Mouse (Mus musculus) right cerebral cortex, postnatal 14 days (tissue): ENCODE measurements around the gene Tars2.
"Not testable (repeated sequence)": the region's sequence is repeated elsewhere in the genome, so short reads cannot be mapped to it uniquely, and the experiment has no call there.

Experiments
- DNase-seq: peaks from one replicate; pipeline ENCODE4 v3.0.0; 2022

Tars2 gene

GRCm38 (mm10) chr3:95760106-95760505 is at the start of gene Tars2:
Tars2 (minus strand) TSS chr3:95760206.
- DNase-seq: no peak

DNA sequence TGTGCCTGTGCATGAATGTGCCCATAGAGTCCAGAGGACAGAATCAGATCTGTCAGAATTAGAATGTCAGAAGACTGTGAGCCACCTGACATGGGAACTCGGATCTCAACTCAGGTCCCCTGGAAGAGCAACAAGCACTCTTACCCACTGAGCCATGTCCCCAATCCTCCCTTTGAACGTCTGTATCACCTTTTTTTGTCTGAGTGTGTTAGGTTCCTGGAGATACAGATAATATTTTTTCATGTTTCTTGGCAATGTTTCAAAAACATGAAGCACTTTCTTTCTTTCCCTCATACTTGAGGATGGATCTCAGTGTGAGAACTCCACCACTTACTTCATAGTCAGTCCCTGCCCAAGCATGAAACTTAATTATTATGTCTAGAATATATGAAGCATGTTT is 48.4 kb upstream of the Tars2 start:
- no peak for DNase-seq

DNA sequence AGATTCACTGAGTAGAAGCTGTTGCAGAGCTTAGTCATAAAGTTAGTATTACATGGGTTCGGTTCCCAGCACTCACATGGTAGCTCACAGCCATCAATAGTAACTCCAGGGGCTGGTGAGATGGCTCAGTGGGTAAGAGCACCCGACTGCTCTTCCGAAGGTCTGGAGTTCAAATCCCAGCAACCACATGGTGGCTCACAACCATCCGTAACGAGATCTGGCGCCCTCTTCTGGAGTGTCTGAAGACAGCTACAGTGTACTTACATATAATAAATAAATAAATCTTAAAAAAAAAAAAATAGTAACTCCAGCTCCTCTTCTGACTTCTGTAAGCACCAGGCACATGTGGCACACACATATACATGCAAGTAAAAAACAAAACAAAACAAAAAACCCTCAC is 47.6 kb upstream of the Tars2 start:
- not testable (repeated sequence) for DNase-seq

- DNase-seq: no peak
Observed at GRCm38 (mm10) chr3:95806677-95807076, 46.7 kb upstream of the Tars2 start.

DNA sequence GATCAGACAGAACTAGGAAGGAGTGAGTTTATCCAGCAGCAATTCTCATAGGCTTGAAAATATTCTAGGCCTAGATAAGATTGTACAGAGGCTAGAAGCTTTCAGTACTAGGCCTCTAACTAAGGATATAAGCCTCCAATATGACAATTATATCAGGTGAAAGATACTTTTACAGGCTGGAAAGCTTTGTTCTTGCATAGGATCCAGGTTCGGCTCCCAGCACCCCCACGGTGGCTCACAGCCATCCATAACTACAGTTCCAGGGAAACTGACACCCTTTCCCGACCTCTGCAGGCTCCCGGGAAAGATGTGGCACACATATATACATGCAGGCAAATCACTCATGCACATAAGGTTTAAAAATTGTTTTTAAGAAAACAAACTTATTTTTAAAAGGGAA is 43.8 kb upstream of the Tars2 start:
- DNase-seq: no peak

- DNase-seq: no peak
Observed at GRCm38 (mm10) chr3:95798756-95799155, 38.8 kb upstream of the Tars2 start.

DNA sequence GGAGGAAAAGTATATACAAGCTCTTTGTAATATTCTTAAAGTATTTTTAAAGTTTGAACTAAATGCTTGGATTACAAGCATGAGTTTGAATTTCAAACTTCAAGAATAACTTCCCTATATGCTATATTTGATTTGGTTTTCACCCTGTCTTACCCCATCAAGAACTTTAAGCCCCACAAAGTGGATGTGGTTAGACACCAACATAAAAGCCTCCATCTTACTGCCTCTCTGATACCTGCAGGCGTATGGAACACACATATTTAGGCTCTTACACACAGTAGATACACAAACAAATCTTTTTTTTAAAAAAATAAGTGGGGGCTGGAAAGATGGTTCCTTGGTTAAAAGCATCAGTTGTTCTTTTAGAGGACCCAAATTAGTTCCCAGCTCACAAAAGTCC is 34.3 kb upstream of the Tars2 start:
- DNase-seq: no peak

- DNase-seq: no peak
Observed at GRCm38 (mm10) chr3:95793662-95794061, 33.7 kb upstream of the Tars2 start.

GRCm38 (mm10) chr3:95785501-95785900 is 25.5 kb upstream of the Tars2 start:
- no peak for DNase-seq

DNA sequence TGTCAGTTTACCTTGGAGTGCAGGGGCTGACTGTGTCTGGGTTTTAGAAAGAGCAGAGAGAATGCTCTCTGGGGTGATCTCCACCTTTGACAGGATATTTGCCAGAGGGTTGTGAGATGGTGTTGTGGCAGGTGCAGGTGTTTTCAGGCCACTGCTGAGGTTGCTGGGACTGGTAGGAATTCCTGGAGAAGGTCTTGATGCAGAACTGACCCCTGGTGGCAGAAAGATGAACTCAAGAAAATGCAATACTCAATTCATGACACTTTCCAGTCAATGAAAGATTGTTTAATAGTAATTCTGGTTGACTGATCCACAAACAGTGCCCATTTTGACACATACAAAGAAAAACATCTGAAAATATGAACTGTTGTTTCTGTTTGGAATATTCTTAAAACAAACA is 12.0 kb upstream of the Tars2 start:
- DNase-seq: no peak

- DNase-seq: no peak
Observed at GRCm38 (mm10) chr3:95765534-95765933, 5.5 kb upstream of the Tars2 start.

DNA sequence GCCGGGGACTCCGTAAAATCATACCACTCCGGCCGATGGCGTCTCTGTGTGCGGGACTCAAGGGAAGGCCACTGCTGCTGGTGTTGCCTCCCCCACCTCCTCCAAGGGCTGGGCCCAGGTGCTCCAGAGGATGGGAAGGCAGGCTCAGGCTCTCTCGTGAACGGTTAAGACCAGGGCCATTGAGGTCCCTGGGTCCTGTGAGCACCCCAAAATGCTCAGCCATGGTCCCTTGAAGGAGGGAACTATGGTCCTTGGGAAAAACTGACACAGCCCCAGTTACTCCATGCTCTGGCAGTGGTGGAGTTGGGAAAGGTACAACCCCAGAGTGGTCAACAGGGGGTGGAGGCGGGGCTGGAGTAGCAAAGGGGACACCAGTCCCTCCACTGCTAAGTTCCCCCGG is 3.8 kb upstream of the Tars2 start:
- no peak for DNase-seq

DNA sequence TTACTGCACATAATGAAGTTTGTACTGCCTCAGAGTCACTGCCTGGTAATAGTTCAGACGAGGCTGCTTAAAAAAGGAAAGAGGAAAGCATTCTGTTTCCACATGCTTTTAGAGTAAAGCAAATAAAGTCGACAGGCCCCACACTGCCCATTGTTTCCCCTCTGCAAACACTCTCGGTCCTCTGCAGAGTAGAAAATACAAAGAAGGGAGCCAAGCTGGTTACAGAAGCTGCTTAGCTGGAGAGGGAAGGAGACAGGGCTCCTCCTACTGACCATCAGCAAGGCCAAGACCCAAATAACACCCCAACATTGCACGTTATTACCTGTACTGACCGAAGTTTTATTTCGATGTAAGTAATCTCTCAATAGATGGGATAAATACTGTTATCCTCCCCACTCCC is 3.0 kb upstream of the Tars2 start:
- DNase-seq: no peak

GRCm38 (mm10) chr3:95761771-95762170 is 1.8 kb upstream of the Tars2 start:
- no peak for DNase-seq

DNA sequence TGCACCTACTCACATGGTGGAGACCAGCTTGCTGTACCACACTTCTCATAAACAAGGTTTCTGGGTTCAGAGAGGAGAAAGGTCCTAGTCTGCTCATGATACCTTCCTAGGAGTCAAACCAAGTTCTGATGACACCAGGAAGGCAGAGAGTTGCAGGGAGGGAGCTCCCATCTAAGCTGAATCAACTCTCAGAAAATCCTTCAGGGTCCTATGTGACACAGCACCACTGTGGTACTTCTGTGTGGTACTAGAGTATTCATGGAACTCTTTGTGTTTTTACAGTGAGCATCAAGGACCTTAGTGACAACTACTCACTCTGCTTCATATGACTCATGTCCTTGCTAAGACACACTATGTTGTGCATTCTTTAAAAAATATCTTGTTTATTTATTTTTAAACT is 650 bp upstream of the Tars2 start:
- DNase-seq: no peak

DNA sequence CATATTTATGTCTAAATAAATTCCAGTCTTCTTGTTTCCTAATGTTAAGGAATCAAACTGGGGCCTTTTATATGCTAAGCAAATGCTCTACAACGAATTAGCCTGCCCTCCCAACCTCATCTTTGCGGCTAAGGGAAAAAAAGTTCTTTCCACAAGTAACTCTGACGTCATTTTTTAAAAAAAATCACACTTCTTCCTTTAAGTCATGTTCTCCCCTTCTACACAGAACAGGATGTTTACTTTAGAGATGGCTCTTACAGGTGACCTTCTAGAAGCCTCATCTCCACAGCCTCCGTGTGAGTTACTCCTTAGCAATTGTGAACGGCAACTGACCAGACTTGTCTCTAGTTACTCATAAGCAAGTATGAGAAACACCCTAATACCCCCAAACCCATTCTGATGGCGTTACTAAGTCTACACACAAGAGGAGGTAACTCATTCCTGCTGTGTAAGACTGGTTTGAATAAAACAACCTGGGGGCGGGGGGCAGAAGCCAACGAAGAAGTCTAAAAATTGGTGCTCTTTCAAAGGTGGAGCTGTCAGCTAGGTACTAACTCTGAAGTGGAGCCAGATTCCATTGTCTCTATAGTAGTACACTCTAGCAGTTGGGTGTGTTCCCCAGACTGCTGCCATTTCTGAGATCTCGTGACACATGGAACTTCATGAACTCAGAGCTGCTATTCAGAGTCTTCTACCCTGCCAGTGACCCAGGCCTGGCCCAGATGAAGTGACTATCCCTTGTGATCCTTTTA is 1.4 kb downstream of the Tars2 start:
- no peak for DNase-seq

- DNase-seq: no peak
Observed at GRCm38 (mm10) chr3:95756808-95757207, 3.2 kb downstream of the Tars2 start.

DNA sequence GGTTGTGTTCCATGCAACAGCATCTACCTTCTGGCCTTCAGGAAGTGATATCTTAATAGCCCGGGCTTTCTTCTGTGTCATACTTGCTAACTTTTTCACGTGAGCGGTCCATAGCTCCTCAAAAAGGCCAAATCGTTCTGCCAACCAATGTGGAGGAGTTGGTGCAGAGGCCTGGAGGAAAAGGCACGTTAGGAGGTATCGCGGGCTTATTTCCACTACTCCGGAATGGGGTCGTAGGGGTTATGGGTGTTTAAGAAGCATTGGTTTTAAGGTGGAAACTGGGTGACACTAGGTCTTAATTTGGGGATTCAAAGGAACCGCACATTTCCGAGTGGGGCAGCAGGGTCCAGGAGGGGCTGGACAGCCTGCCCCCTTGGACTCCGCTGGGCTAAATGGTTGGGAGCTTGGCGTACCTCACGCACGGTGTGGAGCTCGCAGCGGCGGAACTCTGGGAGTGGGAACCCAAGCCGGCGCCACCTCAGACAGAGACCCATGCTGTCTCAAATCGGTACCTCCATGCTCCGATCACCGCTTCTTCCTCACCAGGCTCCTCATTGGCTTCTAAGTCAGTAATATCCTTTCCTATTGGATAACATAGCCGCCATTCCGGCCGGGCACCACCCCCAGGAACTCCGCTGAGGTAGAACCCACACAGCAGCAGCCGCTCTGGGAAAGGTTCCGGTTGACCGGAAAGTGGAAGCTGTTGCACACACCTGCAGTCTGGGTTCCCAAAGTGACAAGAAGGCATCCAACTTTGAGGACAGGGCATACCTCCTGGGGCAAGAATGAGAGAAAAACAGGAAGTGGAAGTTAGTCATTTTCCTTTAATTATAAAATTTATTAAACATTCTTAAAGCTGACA is 5.4 kb downstream of the Tars2 start:
- DNase-seq: peak; percentile 93

DNA sequence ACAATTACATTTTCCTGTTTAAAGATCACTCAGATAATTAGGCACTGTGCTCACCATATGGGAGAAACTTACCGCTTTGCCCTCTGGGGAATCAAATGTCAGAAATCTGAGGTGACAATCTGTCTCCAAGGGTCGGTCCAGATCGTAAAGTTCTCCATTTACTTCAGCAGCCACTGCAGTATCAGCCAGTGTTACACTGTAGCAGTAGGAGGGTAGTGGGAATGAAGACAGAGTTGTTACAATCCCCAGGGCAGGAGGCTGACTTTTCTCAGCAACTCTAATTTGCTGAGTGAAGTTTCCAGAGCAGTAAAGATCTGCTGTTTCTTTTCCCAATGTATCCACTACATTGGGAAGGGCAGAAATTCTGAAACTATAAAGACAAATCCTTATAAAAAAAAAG is 7.1 kb downstream of the Tars2 start:
- DNase-seq: no peak

DNA sequence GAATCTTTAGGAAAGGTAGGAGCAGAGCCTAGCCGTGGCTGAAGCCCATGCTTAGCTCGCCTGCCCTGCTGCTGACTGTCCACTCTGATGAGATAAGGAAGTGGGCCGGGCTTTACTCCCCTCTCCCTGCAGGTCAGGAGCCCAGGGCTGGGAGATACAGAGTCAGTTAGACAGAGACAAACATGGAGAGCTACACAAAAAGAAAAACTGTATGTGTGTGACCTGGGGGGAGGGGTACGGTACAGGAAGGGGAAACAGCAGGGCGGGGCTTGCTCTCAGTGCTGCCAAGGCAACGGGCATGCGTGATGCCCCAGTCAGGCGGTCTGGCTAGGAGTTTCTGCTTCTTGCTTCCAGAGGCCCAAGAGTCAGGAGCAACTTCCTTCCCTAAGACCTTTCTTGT is 19.6 kb downstream of the Tars2 start:
- DNase-seq: no peak

DNA sequence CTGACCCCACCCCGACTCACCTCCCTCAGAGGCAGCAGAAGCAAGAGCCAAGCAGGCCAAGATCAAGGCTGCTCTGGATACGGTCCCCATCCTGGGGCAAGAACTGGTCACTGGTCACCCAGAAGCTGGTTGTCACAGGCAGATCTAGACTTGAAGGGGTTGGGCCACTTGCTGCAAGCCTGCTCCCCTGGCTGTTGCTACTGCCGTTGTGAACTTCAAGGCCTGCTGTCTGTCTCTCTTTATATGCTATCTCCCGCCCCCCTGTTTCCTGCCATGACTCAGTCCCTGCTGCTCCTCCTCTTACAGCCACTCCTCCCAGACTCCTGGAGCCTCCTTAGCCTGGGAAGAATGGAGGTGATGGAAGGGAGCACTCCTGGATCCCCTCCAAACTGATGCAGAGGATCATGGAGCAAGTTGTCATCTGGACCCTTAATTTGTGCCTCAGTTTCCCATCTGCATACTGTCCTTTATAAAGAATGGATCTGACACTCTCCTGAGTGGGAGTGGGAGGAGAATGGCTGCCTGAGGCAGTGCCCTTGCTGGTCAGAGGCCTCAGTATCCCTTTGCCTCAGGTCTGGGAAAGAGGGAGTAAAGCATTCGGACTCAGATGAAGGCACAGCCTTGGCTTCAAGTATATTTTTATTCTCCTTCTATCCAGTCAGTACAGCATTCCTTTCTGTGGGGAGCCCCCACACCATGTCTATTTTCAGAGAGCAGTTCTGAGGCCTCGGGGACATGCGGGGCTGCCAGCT is 20.5 kb downstream of the Tars2 start, which contains the start of gene Ecm1:
TSS of gene Ecm1 (minus strand) at position 217 of the 752 bp plus-strand sequence.
- DNase-seq: no peak

DNA sequence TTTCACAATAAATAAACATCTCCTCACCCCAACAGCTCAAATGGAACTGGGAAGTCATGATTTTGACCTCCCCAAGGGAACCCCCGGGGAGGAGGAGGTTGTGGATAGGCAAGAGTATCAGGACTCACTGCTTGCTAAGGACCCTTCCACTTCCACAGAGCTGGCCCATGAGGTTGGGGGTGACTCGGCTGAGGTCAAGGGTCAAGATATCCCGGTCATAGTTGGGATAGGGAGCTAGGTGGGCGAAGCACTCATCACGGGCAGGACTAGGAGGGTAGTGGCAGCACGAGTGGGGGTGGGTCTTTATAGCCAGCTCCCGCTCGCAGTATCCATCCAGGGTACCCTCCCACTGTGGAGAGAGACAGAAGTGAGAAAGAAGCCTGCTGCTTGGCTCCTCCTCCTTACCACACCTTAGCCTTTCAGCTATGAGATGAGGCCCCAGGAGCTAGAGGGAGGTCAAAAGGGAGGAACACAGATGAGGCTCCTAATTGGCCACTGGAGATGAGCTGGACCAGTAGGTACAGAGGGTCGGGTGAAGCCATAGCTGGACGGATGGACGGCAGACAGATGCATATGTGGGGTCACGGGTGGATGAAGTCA is 24.8 kb downstream of the Tars2 start:
- DNase-seq: no peak

DNA sequence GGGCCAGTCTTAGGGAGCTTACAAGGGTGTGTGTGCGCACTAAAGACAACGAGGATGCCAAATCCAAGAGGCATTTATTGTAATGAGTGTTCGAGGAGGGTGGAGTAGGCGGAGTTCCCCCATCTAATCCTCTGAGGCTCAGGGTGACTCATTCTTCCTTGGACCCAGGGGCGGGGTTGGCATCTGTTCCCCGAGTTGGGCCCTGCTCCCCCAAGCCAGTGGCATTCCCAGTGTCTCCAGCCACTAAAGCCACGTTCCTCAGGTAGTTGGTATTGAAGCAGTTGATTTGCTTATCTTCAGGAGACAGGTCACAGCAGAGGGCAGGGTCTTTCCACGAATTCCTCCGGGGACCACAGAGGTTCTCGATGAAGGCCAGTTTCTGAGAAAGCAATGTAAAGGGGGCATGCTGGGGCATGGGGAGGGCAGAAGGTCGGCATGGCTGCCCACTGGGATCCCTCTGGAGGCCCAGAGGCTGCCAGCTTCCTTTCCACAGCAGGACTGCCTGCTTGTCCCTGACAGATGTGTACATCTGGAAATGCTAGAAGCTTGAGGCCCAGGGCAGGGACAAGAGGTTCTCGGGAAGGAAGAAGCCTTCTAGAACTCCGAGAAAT is 25.8 kb downstream of the Tars2 start:
- DNase-seq: no peak
